Mouse (Mus musculus) brain, adult 2 months (tissue): ENCODE data around the gene Plpp3.

ENCODE experiments used
- DNase-seq: peaks from one replicate; pipeline ENCODE4 v3.0.0; 2011; ENCODE audit warnings: low read depth, low spot score

The Plpp3 gene

GRCm38 (mm10) chr4:105187873-105188272 is 30.7 kb downstream of the Plpp3 start:
- DNase-seq = no peak

DNA sequence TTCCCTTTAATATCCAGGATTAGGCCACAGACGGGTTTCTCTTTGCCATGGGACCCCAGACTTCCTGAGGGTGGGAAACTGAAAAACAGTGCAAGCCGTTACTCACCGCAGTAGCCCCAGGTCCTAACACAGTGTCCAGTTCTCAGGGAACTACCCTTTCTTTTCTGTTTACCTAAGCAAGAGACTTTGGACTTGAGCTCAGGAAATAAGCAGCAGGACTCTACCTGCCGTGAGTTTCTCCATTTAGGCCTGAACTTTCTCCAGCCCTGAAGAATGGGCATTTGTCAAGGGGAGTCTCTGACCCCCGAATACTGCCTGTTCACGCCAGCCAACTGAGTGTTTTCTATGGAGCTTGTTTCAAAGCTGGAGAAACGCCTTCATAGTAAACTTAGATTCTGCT is 31.7 kb downstream of the Plpp3 start:
- no peak for DNase-seq

DNA sequence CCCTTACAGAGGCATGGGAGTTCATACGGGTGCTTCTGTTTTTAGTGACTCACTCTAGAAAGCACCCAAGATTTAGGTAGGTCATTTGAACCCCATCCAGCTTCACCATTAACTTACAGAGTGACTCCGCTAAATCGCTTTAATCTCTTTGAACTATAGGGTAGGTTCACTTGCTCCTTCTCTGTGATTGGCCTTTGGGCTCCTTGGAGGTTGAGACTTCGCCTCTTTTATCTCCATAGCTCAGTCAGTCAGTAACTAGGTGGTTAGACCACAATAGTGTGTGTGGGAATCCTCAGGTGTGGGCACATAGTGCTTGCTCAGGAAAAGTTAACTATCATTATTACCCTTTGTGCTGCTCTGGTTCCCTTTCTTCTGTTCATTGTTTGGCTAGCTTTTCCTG is 33.7 kb downstream of the Plpp3 start:
- no peak for DNase-seq

DNA sequence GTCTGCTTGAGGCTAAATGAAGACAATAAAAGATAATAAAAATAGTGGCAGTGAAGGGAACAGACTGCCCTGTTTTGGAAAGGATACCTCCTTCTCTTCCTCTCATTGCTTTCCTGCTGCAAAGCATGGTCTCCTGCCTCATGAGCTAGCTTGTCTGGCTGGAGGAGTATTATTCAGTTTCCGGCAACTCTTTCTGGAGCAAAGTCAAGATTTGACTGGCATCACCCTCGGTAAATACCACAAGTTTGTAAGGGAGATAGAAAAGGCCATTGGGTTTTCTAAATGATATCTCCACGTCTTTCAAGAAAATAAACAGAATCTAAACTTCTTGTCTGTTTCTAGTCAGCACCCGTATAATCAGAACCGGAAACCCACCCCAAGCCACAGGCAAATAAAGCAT is 34.4 kb downstream of the Plpp3 start:
- no peak for DNase-seq

- DNase-seq = no peak
Observed at GRCm38 (mm10) chr4:105192665-105193064, 35.5 kb downstream of the Plpp3 start.

- DNase-seq = no peak
Observed at GRCm38 (mm10) chr4:105195256-105195655, 38.1 kb downstream of the Plpp3 start.

DNA sequence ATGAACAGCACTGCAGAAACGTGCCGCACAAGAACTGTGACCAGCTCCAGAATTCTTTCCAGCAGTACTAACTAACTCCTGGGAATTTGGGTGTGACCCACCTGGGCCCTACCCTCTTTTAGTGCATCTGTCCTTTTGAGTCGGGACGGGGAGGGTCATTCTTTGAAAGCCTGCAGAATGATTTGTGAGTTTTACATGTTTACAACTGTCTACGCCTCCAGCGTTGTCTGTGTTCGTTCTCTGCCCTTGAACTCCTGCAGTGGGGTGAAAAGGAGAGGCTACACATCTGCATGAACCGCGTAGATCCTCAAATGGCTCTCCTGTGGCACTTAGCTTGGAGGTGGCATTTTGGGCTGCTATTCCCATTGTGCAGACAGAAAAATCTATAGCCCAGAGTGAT is 39.0 kb downstream of the Plpp3 start:
- no peak for DNase-seq

DNA sequence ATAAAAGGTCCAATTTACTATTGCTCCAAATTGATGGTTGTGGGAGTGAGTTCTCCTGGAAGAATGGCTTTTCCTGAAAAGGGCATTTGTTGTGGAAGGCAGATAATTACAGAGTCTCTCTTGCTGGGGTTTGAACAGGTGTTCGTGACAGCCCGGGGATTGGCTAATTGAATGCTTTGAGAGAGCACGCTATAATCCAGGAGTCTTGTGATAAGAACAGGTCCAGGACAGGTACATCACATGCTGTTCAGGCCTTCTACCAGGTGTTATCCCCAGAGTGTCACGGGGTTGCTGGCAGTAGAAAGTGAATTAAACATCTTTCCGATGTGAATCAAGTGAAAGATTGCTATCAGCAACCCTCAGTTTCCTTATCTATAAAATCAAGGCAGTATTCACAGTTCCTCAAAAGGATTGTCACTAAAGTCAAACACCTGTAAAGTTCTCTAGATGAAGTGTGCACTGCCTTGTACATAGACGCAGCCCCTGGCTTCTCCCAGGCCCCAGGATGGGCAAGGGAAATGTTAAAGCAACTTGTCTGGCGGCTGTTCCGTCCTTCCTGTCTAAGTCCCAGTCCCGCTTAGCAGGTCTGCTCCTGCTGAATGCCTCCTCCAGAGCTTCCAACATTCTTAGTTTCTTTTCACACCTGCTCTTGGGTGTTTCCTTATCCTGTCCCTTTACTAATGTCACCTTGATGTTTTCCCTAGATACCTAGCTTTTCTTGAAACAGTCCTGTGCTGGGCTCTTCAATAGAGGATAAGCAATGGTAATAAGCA is 40.0 kb downstream of the Plpp3 start:
- DNase-seq = peak; percentile 23

DNA sequence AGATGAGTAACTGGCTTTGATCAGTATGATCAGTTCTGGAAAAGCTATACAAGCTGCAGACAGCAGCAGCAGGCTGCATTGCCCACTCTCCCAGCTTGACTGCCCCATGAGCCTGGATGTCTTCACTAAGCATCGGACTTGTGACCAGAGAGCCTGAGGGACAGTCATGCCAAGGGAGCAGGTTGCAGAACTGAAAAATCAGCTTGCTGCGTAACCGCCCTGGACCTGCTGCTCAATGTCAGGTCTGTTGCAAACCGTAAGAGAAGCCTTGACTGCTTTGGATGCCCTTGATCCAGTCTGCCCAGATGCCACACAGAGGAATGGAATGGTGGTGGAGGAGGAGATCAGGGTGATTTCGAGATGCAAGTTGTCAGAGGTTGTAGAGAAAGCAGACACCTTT is 41.5 kb downstream of the Plpp3 start:
- no peak for DNase-seq

DNA sequence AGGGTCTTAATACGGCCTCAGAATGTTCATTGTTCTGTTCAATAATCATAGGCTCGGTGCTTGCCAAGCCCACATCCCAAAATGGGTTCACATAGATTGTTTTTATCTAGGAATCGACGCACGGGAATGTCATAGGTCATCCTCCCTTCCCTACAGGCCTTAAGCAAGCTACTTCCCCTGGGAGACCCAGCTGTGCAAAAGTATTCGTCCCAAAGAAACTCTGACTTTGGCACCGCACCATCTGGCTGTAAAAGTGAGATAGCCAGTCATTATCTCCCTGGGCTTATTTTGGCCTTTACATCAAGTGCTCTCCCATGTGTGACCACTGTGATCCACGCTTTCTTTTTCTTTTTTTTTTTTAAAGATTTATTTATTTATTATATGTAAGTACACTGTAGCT is 42.2 kb downstream of the Plpp3 start:
- DNase-seq = no peak

GRCm38 (mm10) chr4:105200624-105201524 is 43.7 kb downstream of the Plpp3 start:
- DNase-seq = no peak

DNA sequence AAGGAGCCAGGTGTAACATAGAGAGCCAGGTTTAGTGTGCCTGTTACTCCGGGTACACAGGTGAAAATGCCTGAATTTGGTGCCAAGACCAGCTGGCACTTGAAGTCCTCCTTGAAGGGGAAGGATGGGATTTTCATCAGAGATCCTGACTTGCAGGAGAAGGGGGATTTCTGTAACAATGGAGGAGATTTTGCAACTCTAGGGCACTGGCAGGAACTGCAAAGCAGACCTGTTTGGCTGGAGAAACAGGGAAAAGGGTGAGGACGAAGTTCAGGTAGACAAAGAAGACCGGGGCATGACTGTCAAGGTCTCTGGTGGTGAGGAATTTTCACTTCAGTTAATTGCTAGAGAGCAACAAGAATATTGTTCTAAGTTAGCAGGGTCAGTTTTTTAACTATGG is 45.3 kb downstream of the Plpp3 start:
- no peak for DNase-seq

- peak; percentile 57 for DNase-seq
Observed at GRCm38 (mm10) chr4:105203303-105203761, 46.2 kb downstream of the Plpp3 start.

- no peak for DNase-seq
Observed at GRCm38 (mm10) chr4:105204071-105204470, 46.9 kb downstream of the Plpp3 start.

GRCm38 (mm10) chr4:105205045-105205851 is 48.1 kb downstream of the Plpp3 start:
- no peak for DNase-seq

DNA sequence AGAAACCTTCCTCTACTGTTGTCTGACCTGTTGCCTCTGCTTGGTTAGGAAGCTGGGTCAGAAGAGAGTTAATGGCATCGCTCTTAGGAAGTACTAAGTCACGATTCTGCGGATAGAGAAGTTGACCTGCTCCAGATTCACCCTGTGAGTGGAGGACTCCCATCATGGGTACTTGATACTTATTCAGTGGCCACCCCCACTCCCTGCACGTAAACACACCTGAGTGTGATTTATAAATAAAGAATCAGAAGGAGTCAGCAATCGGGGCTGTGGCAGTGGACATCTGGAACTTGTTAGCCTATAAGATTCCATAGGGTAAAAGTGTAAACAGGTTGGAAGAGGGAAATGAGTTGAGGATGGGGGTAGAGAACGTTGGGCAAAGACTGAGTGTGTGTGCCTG is 49.0 kb downstream of the Plpp3 start:
- DNase-seq = no peak

DNA sequence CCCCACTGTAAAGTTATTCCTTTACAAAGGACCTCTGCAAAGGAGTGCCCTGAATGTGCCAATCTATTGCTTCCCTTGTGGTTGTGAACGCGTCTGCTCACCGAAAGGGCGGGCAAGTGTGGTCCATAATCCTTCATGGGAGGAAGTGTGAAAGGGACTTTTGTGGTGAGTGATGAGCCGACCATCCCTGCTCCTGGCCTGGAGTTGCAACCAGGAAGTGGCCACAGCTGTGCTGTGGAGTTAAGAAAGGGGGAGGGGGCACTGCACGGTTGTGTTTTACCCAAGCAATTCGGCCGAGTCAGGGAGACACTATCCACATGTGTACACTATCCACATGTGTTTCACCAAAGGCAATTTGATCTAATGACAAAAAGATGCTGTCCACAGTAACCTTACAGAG is 49.8 kb downstream of the Plpp3 start:
- DNase-seq = no peak

- DNase-seq = no peak
Observed at GRCm38 (mm10) chr4:105207641-105208040, 50.5 kb downstream of the Plpp3 start.

DNA sequence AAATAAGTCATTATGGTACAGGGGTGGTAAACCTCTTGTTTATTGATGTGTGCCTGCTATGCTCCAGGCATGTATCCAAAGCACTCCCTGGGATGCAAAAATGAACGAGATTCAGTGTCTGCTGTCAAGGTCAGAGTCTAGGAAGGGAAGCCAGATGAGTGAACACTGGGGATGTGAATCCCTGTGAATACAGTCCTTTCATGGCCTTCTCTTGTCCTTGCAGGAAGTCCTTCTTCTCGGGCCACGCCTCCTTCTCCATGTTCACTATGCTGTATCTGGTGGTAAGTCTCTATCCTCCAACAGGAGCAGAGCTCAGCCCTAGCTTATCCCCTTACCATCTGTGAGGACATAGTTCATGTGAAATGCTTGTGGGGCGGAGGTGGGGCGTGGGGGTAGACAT is 51.8 kb downstream of the Plpp3 start:
- DNase-seq = no peak

DNA sequence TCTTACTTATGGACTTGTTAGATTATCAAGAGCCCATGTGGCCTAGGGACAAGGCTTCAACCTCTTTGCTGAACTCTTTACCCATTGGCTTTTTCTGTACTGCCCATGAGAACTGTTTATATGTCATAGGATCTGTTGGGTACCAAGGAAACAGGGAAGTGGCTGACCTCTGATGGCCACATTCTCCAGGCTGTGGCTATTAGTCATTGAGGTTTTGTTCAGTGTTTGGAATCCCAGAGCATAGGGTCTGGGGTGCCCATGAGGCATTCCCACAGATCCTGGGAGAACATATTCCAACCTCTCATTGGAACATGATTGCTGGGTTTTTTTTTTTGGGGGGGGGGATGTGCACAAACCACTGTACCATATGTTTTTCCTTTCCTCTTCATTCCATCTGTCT is 56.2 kb downstream of the Plpp3 start:
- no peak for DNase-seq

DNA sequence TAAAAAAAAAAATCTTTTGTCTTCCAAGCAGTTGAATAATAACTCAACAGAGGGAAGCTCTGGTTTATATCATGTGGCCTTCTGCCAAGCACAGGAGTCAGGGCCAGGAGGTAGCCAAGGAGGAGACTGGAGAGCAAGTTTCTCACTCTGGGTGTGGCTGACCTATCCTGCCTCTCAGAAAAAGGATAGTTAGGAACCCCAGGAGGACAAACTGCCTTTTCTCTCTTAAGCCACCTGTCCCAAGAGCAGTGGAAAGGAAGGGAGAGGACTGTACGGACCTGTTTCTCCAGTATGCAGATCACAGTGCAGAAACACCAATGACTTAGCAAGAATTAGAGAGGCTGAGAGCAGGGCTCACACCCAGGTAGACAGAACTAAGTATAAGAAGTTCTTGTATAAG is 57.3 kb downstream of the Plpp3 start:
- DNase-seq = no peak
